Mouse (Mus musculus) spleen, adult 2 months (tissue): ENCODE measurements around the gene Plcb4.

Source experiments
- CTCF ChIP-seq: fragments of 200-500 bp; IDR thresholded peaks from 2 replicates; pipeline ENCODE4 v1.5.1; 2011; ENCODE audit warnings: mild to moderate bottlenecking, inconsistent platforms; ENCODE audit not compliant: insufficient read depth, insufficient read length, insufficient replicate concordance; ENCODE audit errors: extremely low read depth
- POLR2A ChIP-seq: fragments of 200-500 bp; IDR thresholded peaks from 2 replicates; pipeline ENCODE4 v1.6.1; 2011; ENCODE audit warnings: low read depth, low read length, inconsistent platforms

GRCm38 (mm10) chr2:135650885-135651284, 7.9 kb upstream of the Plcb4 start:
- no peak for TF ChIP-seq CTCF
- TF ChIP-seq POLR2A, result no peak
